ENCODE assay signal across 8 mouse cellular contexts in the genomic region with DNA sequence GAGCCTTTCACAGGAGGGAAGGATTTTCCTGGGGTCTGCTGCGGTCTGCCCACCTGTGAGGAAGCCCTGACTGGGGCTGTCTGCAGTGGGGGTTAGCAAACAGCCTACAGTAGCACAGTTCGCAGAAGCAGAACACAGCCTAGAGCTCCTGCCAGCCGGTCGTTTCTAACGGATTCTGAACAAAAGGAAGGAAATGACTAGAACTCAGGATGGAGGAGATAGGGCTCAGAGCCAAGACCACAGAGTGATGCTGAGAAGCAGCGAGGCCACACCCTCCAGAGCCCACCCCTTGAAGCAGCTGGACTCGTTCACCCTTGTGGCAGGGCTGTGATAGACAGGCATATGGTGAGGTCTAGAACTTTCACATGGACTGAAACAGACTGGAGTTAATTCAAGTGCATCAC. TPM values are rescaled to one million over a fixed set of nuclear protein-coding genes. Genes with fewer than 3 reads are reported as not detected.
DNase-seq lines count a peak whose midpoint lies in the region; ATAC-seq and TF ChIP-seq lines count a peak whose summit lies in the region.

No protein-coding gene starts in this region.

- 0 out of 2 replicates have a peak overlapping the region, but pooled peaks have one; percentile 34 for H3K27ac ChIP-seq in lung, embryonic 14.5 days (ENCODE audit: low read depth)

- intact Hi-C loops in heart, postnatal 25 days (cut with DNase I): no loop called here
- intact Hi-C loops in left cerebral cortex, postnatal 36 days (cut with DNase I): no loop called here

- no peak overlapping the region for H3K9ac ChIP-seq in lung, embryonic 14.5 days

- 34% methylated on average over 7 of the region's 7 CpGs for WGBS in lung, embryonic 14.5 days

- no peaks in the 10 kb centered on the region for H3K27me3 ChIP-seq in lung, embryonic 14.5 days (ENCODE audit: insufficient read depth, low read length)

- H3K4me3 ChIP-seq in lung, embryonic 14.5 days (ENCODE audit: low read depth, low read length): no peak overlapping the region

- no peaks in the 10 kb centered on the region for H3K4me1 ChIP-seq in lung, embryonic 14.5 days (ENCODE audit: insufficient read depth)

- H3K4me2 ChIP-seq in lung, embryonic 14.5 days: no peak overlapping the region

- peak; percentile 22; the same call in 1 of the 2 replicates for TF ChIP-seq CTCF in lung, embryonic 14.5 days (IDR thresholded peaks at IDR 0.05; ENCODE audit: low read depth)
- TF ChIP-seq CTCF in brain, embryonic 14.5 days (IDR thresholded peaks at IDR 0.05; ENCODE audit: borderline replicate concordance, extremely low read depth, insufficient read depth, insufficient read length): no peak

- H3K36me3 ChIP-seq in lung, embryonic 14.5 days (ENCODE audit: insufficient read depth): no peaks in the 10 kb centered on the region

- H3K9me3 ChIP-seq in lung, embryonic 14.5 days (ENCODE audit: low read depth, low read length): peaks cover 16% of the 10 kb centered on the region; the same call in 1 of the 2 replicates

- no peak for TF ChIP-seq POLR2A in brain, embryonic 14.5 days (IDR thresholded peaks at IDR 0.05; ENCODE audit: borderline replicate concordance, extremely low read depth, insufficient read depth, insufficient read length, poor library complexity, severe bottlenecking)

- DNase-seq in lung, embryonic 14.5 days: peak; percentile 75
- DNase-seq in lung, postnatal 25 days (ENCODE audit: low spot score): no peak
- peak; percentile 86 for DNase-seq in brain, embryonic 14.5 days (ENCODE audit: low read depth)
- DNase-seq in heart, postnatal 25 days (ENCODE audit: low spot score): peak; percentile 13
- DNase-seq in urinary bladder, postnatal 4 days (ENCODE audit: low spot score in 2 of 2): no peak
- no peak for DNase-seq in left cerebral cortex, postnatal 36 days (ENCODE audit: low spot score in 2 of 2)
- DNase-seq in frontal cortex, postnatal 14 days (ENCODE audit: low spot score in 2 of 2): no peak

- ATAC-seq in lung, embryonic 14.5 days (ENCODE audit: insufficient read depth): peak; percentile 81
- ATAC-seq in megakaryocyte progenitor cell, adult 5-6 weeks (replicated peaks; ENCODE audit: poor library complexity): peak; percentile 86

RNA-seq across cellular contexts. Expression of a gene that starts 33.9 kb away (rescaled TPM):
- not detected in 2 replicates for polyA plus RNA-seq in lung, embryonic 14.5 days (2014; fragmentation: Nextera tagmentation; extraction: Ambion mirVana)
- not detected in 2 replicates for polyA plus RNA-seq in brain, embryonic 14.5 days (2012; rRNA removed)
- total RNA-seq in heart, postnatal 25 days (2021): under 1 TPM in 1 of 2 experiments, not detected in 1; 0.22 TPM
- total RNA-seq in megakaryocyte progenitor cell, adult 5-6 weeks (2015): not detected in 2 replicates
- not detected in 2 replicates for total RNA-seq in megakaryocyte progenitor cell, adult 5-6 weeks (2017)
- total RNA-seq in left cerebral cortex, postnatal 36 days (2021): not detected

RNA-seq across cellular contexts. Expression of a gene that starts 39.9 kb away (rescaled TPM):
- 0.57 and 0.76 TPM in 2 replicates for polyA plus RNA-seq in lung, embryonic 14.5 days (2014; fragmentation: Nextera tagmentation; extraction: Ambion mirVana)
- 0.28 and 0.38 TPM in 2 replicates for polyA plus RNA-seq in brain, embryonic 14.5 days (2012; rRNA removed)
- total RNA-seq in heart, postnatal 25 days (2021): under 1 TPM; 0.42 to 0.87 TPM
- 13.3 and 15.3 TPM in 2 replicates for total RNA-seq in megakaryocyte progenitor cell, adult 5-6 weeks (2015)
- total RNA-seq in megakaryocyte progenitor cell, adult 5-6 weeks (2017): 18.2 and 18.6 TPM in 2 replicates
- total RNA-seq in left cerebral cortex, postnatal 36 days (2021): under 1 TPM; 0.64 to 0.75 TPM

Comparison
In these comparisons a context has a peak if more than half of its experiments do, and no peak if none do; other contexts are left out.
1. DNase-seq: peak in lung, embryonic 14.5 days (single experiment), brain, embryonic 14.5 days (single experiment) and heart, postnatal 25 days (single experiment); none in lung, postnatal 25 days (single experiment), urinary bladder, postnatal 4 days (0 of 2), left cerebral cortex, postnatal 36 days (0 of 2) and frontal cortex, postnatal 14 days (0 of 2).
2. RNA of a gene that starts 39.9 kb away (total RNA-seq): 13.3 to 18.6 TPM in megakaryocyte progenitor cell, adult 5-6 weeks; 0.42 to 0.87 TPM in heart, postnatal 25 days and 0.64 to 0.75 TPM in left cerebral cortex, postnatal 36 days; every median in the first group is over 4 times any median in the second.